Mouse (Mus musculus) neural tube, embryonic 13.5 days (tissue): ENCODE data around the gene Relch. TPM values are rescaled to one million over a fixed set of nuclear protein-coding genes. Genes with fewer than 3 reads are reported as not detected.

Source experiments
- ATAC-seq: fragments of 200-750 bp; cut with Nextera tagmentation; 2 replicates; pipeline ENCODE4 v1.8.0; 2017; ENCODE audit warnings: low read depth, mild to moderate bottlenecking, moderate TSS enrichment, moderate library complexity
- H3K27ac ChIP-seq: fragments of 300-500 bp; sonication (generic); replicated peaks from 2 replicates; pipeline ENCODE4 v1.5.1; 2015; ENCODE audit warnings: moderate library complexity, mild to moderate bottlenecking, inconsistent platforms
- H3K27me3 ChIP-seq: fragments of 300-500 bp; sonication (generic); 2 replicates; pipeline ENCODE4 v1.6.1; 2015; ENCODE audit warnings: mild to moderate bottlenecking, inconsistent platforms
- H3K36me3 ChIP-seq: fragments of 300-500 bp; sonication (generic); 2 replicates; pipeline ENCODE4 v1.6.1; 2015; ENCODE audit warnings: mild to moderate bottlenecking, inconsistent platforms
- H3K4me1 ChIP-seq: fragments of 300-500 bp; sonication (generic); replicated peaks from 2 replicates; pipeline ENCODE4 v1.6.1; 2015; ENCODE audit warnings: inconsistent platforms
- H3K4me2 ChIP-seq: fragments of 300-500 bp; sonication (generic); 2 replicates; pipeline ENCODE4 v1.6.1; 2015; ENCODE audit warnings: inconsistent platforms, mild to moderate bottlenecking, moderate library complexity
- H3K4me3 ChIP-seq: fragments of 300-500 bp; sonication (generic); 2 replicates; pipeline ENCODE4 v1.5.1; 2015; ENCODE audit warnings: mild to moderate bottlenecking, inconsistent platforms
- H3K9ac ChIP-seq: fragments of 300-500 bp; sonication (generic); 2 replicates; pipeline ENCODE4 v1.6.1; 2015; ENCODE audit warnings: moderate library complexity, mild to moderate bottlenecking, inconsistent platforms
- H3K9me3 ChIP-seq: fragments of 300-500 bp; sonication (generic); 2 replicates; pipeline ENCODE4 v1.6.1; 2016; ENCODE audit warnings: inconsistent platforms
- WGBS: fragments of 180-500 bp; shearing (Covaris S2); methylation state at CpG from one replicate; pipeline ENCODE4 v1.1.7; 2015; 5-methylcytosine and 5-hydroxymethylcytosine counted together
- polyA plus RNA-seq: library from polyadenylated mRNA; unstranded; fragments of >200 nt; fragmentation: Nextera tagmentation; extraction: Ambion mirVana; gene quantifications from 2 replicates; pipeline ENCODE4 v1.2.1, GENCODE M21; 2015

The Relch gene
- polyA plus RNA-seq, 1 experiment from 2014 or later = 39.9 TPM

DNA sequence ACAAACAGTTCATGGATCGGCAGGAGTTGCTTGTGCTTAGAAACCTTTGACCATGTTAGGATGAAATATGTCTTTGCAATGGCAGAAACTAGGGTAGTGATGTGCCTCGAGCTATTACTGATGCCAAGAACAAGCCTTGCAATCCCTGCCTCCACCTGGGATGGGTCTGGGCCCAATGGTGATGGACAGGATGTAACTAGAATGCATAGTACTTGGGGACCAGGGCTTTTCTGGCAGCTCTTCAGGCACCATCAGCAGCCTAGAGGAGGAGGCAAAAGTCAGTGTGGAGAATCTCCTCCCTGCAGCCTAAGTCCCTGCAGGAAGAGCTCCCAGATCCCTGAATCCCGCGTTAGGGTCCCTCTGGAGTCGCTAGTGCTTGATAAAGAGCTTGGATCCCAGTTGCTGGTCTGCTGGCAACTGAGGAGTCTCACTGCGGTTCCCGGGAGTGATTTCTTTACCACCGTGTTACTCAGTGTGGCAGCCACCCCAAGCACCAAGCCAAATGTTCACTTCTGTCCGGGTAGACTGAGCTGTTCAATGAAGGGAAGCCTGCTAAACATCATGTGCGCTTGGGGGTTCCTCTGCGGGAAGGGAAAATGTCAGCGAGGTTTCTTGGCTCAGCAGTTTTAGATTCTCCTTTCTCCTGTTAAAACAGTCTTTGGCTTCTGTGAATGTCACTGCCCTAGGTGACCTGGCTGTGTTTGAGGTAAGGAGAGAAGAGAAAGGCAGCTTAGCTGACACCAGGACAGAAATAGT is 117.9 kb downstream of the Relch start:
- H3K9me3 ChIP-seq = no peaks in the 10 kb centered on the region
- WGBS = 45% methylated on average over 12 of the region's 12 CpGs
- H3K36me3 ChIP-seq = no peaks in the 10 kb centered on the region
- H3K9ac ChIP-seq = no peak overlapping the region
- peak overlapping the region; percentile 89 for H3K4me2 ChIP-seq
- no peak overlapping the region for H3K27ac ChIP-seq
- H3K4me3 ChIP-seq = peak overlapping the region; percentile 59; the same call in 1 of the 2 replicates
- no peak for ATAC-seq
- peaks cover 11% of the 10 kb centered on the region for H3K4me1 ChIP-seq
- peaks cover 42% of the 10 kb centered on the region for H3K27me3 ChIP-seq

DNA sequence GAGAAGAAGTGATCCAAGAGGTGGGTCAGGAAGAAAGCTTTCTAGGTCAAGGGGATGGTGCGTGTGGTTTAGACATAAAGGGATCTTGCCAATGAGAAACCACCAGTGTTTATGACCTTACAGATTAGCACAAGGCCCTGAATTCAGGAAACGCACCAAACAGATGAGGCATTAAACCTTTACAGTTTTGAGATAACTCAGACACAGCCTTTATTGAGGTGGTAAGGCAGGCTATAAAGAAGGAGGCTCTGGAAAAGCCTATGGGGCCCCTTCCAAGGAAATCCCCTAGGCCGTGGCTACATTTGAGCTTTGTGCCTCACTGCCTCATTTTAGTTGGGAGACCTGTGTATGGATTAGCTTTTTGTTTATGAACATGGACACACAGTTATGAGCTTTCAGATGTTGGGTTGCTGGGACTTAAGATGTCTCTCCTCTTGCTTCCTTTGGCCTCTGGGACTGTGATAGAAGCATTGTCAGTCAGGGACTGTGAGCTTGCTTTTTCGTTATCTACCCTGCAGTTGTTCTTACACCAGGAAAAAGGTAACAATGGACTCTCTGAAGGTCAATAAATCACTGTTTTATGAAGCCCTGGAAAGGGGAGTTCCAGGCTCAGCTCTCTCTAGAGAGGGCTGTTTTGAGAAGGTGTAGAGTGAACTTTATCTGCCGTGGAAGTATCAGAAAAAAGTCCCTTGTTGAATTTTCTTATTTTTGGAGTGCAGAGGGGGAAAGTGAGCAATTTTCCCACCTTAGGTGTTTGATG is 120.8 kb downstream of the Relch start:
- WGBS = 51% methylated on average over 5 of the region's 5 CpGs
- H3K9ac ChIP-seq = no peak overlapping the region
- H3K4me2 ChIP-seq = no peak overlapping the region
- peaks cover 11% of the 10 kb centered on the region for H3K4me1 ChIP-seq
- no peak for ATAC-seq
- H3K4me3 ChIP-seq = no peak overlapping the region
- H3K27me3 ChIP-seq = peaks cover 32% of the 10 kb centered on the region
- no peaks in the 10 kb centered on the region for H3K36me3 ChIP-seq
- H3K9me3 ChIP-seq = no peaks in the 10 kb centered on the region
- no peak overlapping the region for H3K27ac ChIP-seq

DNA sequence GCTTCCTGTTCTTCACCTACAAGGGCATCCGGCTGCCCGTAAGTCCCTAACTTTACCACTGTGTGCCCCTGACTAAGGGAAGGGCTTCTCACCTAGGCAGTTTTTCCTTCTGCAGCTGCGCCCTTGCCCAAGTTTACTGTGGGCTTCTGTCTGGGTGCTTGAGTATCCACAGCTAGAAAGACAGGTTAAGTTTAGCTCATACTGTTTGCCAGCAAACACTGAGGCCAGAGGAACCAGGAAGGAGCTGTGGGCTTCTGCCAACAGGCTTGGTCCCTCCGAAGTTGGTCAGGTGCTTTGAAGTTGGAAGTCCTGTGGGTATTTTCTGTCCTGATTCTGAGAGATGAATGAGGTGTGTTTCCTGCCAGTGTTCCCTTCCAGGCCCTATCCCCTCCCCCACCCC is 121.5 kb downstream of the Relch start:
- Histone ChIP-seq H3K4me3 (no peak overlapping the region), H3K4me1 (peaks cover 9% of the 10 kb centered on the region), H3K4me2 (no peak overlapping the region), H3K27me3 (peaks cover 25% of the 10 kb centered on the region), H3K27ac (no peak overlapping the region), H3K9ac (no peak overlapping the region), H3K9me3 (no peaks in the 10 kb centered on the region), H3K36me3 (no peaks in the 10 kb centered on the region)
- 86% methylated on average over 4 of the region's 4 CpGs for WGBS
- ATAC-seq = no peak

DNA sequence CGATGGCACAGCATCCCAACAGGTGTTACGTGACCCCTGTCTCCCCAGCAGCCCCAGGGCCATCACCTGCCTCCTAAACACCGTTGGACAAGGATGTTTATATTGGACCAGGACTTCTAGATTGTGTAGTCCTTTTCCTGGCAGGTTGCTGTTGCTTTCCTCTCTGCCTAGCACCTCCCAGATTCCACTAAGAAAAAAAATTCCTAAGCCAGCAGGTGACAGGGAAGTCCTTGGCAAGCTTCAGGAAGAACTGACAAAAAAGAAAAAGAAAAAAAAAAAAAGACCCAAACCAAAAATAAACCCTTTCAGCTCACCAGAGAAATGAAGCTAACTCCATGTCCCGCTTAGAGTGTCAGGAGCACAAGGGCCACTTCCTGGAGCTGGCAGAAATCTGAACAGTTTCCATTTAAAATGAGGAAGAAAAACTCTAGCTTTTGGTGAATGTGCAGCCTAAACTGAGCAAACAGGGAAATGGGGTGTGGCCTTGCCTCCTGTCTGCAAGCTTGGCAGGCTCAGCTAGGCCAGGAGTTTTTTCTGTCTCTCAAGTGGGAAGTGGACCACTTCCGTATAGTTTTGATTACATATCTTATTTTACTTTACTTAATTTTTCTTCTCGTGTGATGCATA is 123.2 kb downstream of the Relch start:
- ATAC-seq = no peak
- Histone ChIP-seq H3K9me3 (no peaks in the 10 kb centered on the region), H3K4me1 (no peaks in the 10 kb centered on the region), H3K27ac (no peak overlapping the region), H3K27me3 (peaks cover 8% of the 10 kb centered on the region), H3K36me3 (no peaks in the 10 kb centered on the region), H3K4me3 (no peak overlapping the region), H3K9ac (no peak overlapping the region), H3K4me2 (no peak overlapping the region)
- 76% methylated on average over 6 of the region's 6 CpGs for WGBS

DNA sequence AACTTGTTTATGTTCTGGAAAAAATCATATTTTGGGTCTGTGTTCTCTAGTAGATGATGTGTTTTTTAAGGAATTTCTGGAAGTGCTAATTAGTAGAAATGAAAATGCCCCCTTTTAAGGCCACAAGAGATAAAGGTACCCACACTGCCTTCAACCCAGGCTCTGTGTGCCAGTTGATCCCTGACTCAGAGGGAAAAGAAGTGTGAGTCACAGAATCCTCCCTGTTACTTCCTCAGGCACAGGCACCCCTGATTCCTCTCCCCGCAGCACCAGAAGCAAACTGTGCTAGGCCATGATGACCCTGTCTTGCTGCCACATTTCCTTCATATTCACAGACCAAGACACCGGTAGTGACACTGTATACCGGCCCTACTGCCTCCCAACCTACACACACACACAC is 126.4 kb downstream of the Relch start:
- Histone ChIP-seq H3K9ac (no peak overlapping the region), H3K36me3 (no peaks in the 10 kb centered on the region), H3K27me3 (no peaks in the 10 kb centered on the region), H3K9me3 (no peaks in the 10 kb centered on the region), H3K4me3 (no peak overlapping the region), H3K4me2 (no peak overlapping the region), H3K27ac (no peak overlapping the region), H3K4me1 (no peaks in the 10 kb centered on the region)
- ATAC-seq = no peak
- WGBS = 92% methylated on average over 3 of the region's 3 CpGs

DNA sequence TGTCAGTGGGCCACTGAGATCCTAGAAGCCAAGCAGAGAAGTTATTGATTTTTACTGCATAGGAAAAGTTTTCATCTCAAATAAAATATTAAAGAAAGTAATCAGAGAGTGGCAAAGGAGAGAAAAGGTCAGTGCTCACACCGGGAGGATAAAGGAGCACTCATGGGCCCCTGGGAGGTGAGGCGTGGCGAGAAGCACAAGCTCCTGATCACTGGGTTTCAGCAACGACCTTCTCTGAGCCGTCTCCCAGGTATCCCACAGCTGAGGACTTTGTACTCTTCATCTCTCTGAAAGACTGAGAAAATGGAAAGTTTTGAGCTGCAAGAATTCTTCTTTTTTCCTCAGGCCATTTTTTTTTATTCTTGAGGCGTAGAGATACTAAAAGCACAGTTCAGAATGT is 131.0 kb downstream of the Relch start:
- Histone ChIP-seq H3K36me3 (no peaks in the 10 kb centered on the region), H3K27me3 (no peaks in the 10 kb centered on the region), H3K4me3 (no peak overlapping the region), H3K9me3 (no peaks in the 10 kb centered on the region), H3K27ac (no peak overlapping the region), H3K4me1 (no peaks in the 10 kb centered on the region), H3K9ac (no peak overlapping the region), H3K4me2 (no peak overlapping the region)
- ATAC-seq = no peak
- WGBS = 87% methylated on average over 6 of the region's 6 CpGs

DNA sequence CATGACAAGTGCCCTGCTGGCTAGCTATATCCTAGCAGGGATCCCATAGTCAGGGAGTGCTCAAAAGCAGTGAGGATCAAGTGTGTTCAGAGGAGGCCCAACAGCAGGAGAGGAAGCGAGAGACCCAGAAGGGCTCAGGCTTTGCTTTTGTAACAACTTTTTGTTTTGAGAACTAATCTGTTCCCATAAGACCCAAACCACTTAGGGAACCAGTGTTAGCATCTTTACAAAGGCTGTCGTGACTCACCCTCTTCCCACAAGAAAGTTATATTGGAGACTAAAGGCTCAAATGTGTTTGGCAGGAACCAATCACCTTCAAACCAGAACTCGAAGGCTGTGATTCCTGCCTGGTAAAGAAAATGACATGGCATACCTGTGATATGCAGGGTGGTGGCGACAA is 132.0 kb downstream of the Relch start:
- Histone ChIP-seq H3K36me3 (no peaks in the 10 kb centered on the region), H3K27me3 (no peaks in the 10 kb centered on the region), H3K4me1 (no peaks in the 10 kb centered on the region), H3K4me2 (no peak overlapping the region), H3K27ac (no peak overlapping the region), H3K4me3 (no peak overlapping the region), H3K9ac (no peak overlapping the region), H3K9me3 (no peaks in the 10 kb centered on the region)
- ATAC-seq = no peak
- WGBS = 88% methylated on average over 4 of the region's 4 CpGs

DNA sequence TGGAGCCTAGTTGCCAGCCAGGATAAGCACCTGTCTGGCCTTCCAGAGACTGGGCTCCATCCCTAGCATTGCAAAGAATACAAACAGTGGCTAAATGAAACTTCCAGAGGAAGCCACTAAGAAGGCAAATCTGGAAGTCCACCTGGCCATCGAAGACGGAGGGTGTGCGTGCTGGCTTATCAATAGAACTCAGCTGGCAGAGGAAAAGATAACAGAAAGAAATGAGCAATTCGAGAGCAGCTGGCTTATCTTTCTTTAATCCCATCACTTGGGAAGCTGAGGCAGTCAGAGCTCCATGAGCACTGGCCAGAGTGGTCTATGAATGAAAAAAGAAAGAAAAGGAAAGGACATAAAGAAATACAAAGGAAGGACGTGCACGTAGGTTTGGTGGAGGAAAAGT is 136.9 kb downstream of the Relch start:
- WGBS = 93% methylated on average over 6 of the region's 6 CpGs
- ATAC-seq = no peak
- Histone ChIP-seq H3K27ac (no peak overlapping the region), H3K9ac (no peak overlapping the region), H3K36me3 (no peaks in the 10 kb centered on the region), H3K4me1 (no peaks in the 10 kb centered on the region), H3K27me3 (no peaks in the 10 kb centered on the region), H3K4me2 (no peak overlapping the region), H3K9me3 (no peaks in the 10 kb centered on the region), H3K4me3 (no peak overlapping the region)

DNA sequence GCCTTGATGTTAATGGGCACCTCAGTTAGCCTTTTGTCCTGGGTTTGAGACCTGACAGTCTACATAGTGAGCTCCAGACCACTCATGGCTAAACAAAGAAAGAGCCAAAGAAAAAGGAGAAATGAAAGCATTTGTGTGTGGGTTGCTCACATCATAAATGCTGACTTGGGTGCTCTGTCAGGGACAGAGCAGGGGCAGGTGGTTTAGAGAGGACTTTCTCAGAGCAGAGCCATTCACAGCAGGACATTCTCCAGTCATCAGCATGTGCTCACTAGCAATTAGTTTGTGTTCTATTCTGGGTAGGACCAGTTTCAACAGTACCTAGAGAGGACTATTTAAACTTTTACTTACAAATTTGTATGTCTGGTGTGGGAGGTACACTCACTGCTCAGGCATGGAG is 137.6 kb downstream of the Relch start:
- no peaks in the 10 kb centered on the region for H3K36me3 ChIP-seq
- no peak overlapping the region for H3K4me2 ChIP-seq
- no peaks in the 10 kb centered on the region for H3K27me3 ChIP-seq
- no peaks in the 10 kb centered on the region for H3K9me3 ChIP-seq
- no peak for ATAC-seq
- no peak overlapping the region for H3K27ac ChIP-seq
- H3K9ac ChIP-seq = no peak overlapping the region
- no peak overlapping the region for H3K4me3 ChIP-seq
- no peaks in the 10 kb centered on the region for H3K4me1 ChIP-seq

DNA sequence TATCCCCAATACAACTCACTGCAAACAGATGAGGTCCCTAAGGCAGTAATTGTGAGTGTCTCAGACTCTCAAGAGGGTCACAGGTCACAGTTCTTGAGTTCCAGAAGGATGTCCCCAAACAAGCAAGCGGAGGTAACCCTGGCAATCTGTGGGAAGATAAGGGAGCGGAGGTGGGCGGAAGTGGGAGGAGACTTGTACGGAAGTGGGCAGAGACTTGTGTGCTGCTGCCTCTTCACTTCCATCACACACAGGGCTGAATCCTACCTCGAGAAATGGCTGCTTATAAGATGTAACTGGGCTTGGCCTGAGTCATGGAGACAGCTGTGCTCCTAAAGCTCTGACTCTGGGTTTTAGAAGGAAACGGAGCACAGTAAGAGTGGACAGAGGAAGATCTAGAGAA is 139.3 kb downstream of the Relch start:
- H3K9ac ChIP-seq = no peak overlapping the region
- no peak overlapping the region for H3K27ac ChIP-seq
- ATAC-seq = no peak
- no peaks in the 10 kb centered on the region for H3K4me1 ChIP-seq
- no peaks in the 10 kb centered on the region for H3K36me3 ChIP-seq
- H3K9me3 ChIP-seq = no peaks in the 10 kb centered on the region
- H3K4me2 ChIP-seq = no peak overlapping the region
- 83% methylated on average over 6 of the region's 6 CpGs for WGBS
- no peaks in the 10 kb centered on the region for H3K27me3 ChIP-seq
- no peak overlapping the region for H3K4me3 ChIP-seq

DNA sequence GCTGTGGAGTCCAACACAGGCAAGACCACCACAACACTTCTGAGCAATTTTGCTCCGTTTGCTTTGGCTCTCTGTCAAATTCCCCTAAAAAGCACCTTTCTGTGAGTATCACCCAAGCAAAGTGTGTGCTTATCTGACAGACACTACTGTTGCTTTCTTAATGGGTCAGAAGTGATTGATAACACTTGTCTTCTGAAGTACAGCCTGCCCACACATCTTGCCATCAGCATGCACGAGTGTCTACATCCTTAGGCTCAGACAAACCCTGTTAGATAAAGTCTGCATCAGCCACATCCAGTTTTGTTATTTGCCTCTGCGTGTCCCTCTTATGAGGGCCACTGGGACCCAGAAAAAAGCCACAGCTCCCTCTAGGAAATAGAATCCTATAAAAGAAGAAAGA is 140.6 kb downstream of the Relch start:
- H3K27ac ChIP-seq = no peak overlapping the region
- H3K9ac ChIP-seq = no peak overlapping the region
- H3K36me3 ChIP-seq = no peaks in the 10 kb centered on the region
- ATAC-seq = no peak
- WGBS = 81% methylated on average over 3 of the region's 3 CpGs
- H3K9me3 ChIP-seq = no peaks in the 10 kb centered on the region
- H3K4me1 ChIP-seq = no peaks in the 10 kb centered on the region
- H3K4me2 ChIP-seq = no peak overlapping the region
- no peaks in the 10 kb centered on the region for H3K27me3 ChIP-seq
- no peak overlapping the region for H3K4me3 ChIP-seq
